Mouse (Mus musculus) midbrain, embryonic 12.5 days (tissue): ENCODE measurements around the gene Abcb10. TPM values are rescaled to one million over a fixed set of nuclear protein-coding genes. Genes with fewer than 3 reads are reported as not detected.
"Not testable (repeated sequence)": the region's sequence is repeated elsewhere in the genome, so short reads cannot be mapped to it uniquely, and the experiment has no call there.

Experiments used
- ATAC-seq: fragments of 200-750 bp; cut with Nextera tagmentation; 2 replicates; pipeline ENCODE4 v1.8.0; 2017; ENCODE audit warnings: low read depth, moderate TSS enrichment, moderate library complexity; ENCODE audit not compliant: low FRiP score
- H3K27ac ChIP-seq: fragments of 300-500 bp; sonication (generic); replicated peaks from 2 replicates; pipeline ENCODE4 v1.5.1; 2016; ENCODE audit warnings: mild to moderate bottlenecking
- H3K27me3 ChIP-seq: fragments of 300-500 bp; sonication (generic); 2 replicates; pipeline ENCODE4 v1.6.1; 2016; ENCODE audit warnings: mild to moderate bottlenecking
- H3K36me3 ChIP-seq: fragments of 300-500 bp; sonication (generic); 2 replicates; pipeline ENCODE4 v1.6.1; 2016
- H3K4me1 ChIP-seq: fragments of 300-500 bp; sonication (generic); 2 replicates; pipeline ENCODE4 v1.6.1; 2016
- H3K4me2 ChIP-seq: fragments of 300-500 bp; sonication (generic); replicated peaks from 2 replicates; pipeline ENCODE4 v1.6.1; 2016; ENCODE audit warnings: mild to moderate bottlenecking, moderate library complexity
- H3K4me3 ChIP-seq: fragments of 300-500 bp; sonication (generic); 2 replicates; pipeline ENCODE4 v1.5.1; 2016; ENCODE audit warnings: mild to moderate bottlenecking
- H3K9ac ChIP-seq: fragments of 300-500 bp; sonication (generic); replicated peaks from 2 replicates; pipeline ENCODE4 v1.6.1; 2016; ENCODE audit warnings: mild to moderate bottlenecking, moderate library complexity
- H3K9me3 ChIP-seq: fragments of 300-500 bp; sonication (generic); 2 replicates; pipeline ENCODE4 v1.6.1; 2016; ENCODE audit warnings: mild to moderate bottlenecking
- WGBS: fragments of 180-500 bp; shearing (Covaris S2); methylation state at CpG from one replicate; pipeline ENCODE4 v1.1.7; 2016; 5-methylcytosine and 5-hydroxymethylcytosine counted together
- polyA plus RNA-seq: library from polyadenylated mRNA; unstranded; fragments of >200 nt; fragmentation: Nextera tagmentation; extraction: Ambion mirVana; gene quantifications from 2 replicates; pipeline ENCODE4 v1.2.1, GENCODE M21; 2016

Gene Abcb10
- polyA plus RNA-seq, 1 experiment from 2014 or later = 18.1 TPM

- H3K4me1 ChIP-seq = peaks cover 12% of the 10 kb centered on the region
- H3K9ac ChIP-seq = no peak overlapping the region
- peaks cover 3% of the 10 kb centered on the region for H3K27me3 ChIP-seq
- H3K27ac ChIP-seq = no peak overlapping the region
- H3K36me3 ChIP-seq = no peaks in the 10 kb centered on the region
- H3K4me2 ChIP-seq = no peak overlapping the region
- WGBS = 78% methylated on average over 14 of the region's 14 CpGs
- no peak overlapping the region for H3K4me3 ChIP-seq
- ATAC-seq = no peak
- H3K9me3 ChIP-seq = no peaks in the 10 kb centered on the region
These were observed 4.6 kb downstream of the Abcb10 start for GRCm38 (mm10) chr8:123978166-123978838.

GRCm38 (mm10) chr8:123977499-123977898 is 5.4 kb downstream of the Abcb10 start:
- H3K4me2 ChIP-seq = no peak overlapping the region
- no peak overlapping the region for H3K27ac ChIP-seq
- H3K9ac ChIP-seq = no peak overlapping the region
- H3K36me3 ChIP-seq = no peaks in the 10 kb centered on the region
- 92% methylated on average over 4 of the region's 4 CpGs for WGBS
- H3K9me3 ChIP-seq = no peaks in the 10 kb centered on the region
- H3K4me1 ChIP-seq = peaks cover 12% of the 10 kb centered on the region
- no peak overlapping the region for H3K4me3 ChIP-seq
- peaks cover 3% of the 10 kb centered on the region for H3K27me3 ChIP-seq
- ATAC-seq = no peak

- H3K27me3 ChIP-seq = no peaks in the 10 kb centered on the region
- no peak overlapping the region for H3K4me2 ChIP-seq
- WGBS = 76% methylated on average over 1 of the region's 1 CpGs
These were observed 9.4 kb downstream of the Abcb10 start for GRCm38 (mm10) chr8:123973495-123973894.

GRCm38 (mm10) chr8:123966896-123967295 is 16.0 kb downstream of the Abcb10 start:
- Histone ChIP-seq H3K27me3 (no peaks in the 10 kb centered on the region), H3K4me2 (no peak overlapping the region), H3K9ac (no peak overlapping the region), H3K36me3 (peaks cover 15% of the 10 kb centered on the region; the same call in 1 of the 2 replicates), H3K9me3 (no peaks in the 10 kb centered on the region), H3K4me1 (no peaks in the 10 kb centered on the region), H3K4me3 (no peak overlapping the region), H3K27ac (no peak overlapping the region)
- ATAC-seq = no peak
- WGBS = 69% methylated on average over 2 of the region's 2 CpGs

More at GRCm38 (mm10) chr8:123973495-123973894, 9.4 kb downstream of the Abcb10 start:
- Histone ChIP-seq H3K4me1 (no peaks in the 10 kb centered on the region), H3K36me3 (0 out of 2 replicates have a peak, but pooled peaks cover 3% of the 10 kb centered on the region), H3K9ac (no peak overlapping the region), H3K27ac (no peak overlapping the region), H3K9me3 (no peaks in the 10 kb centered on the region), H3K4me3 (no peak overlapping the region)
- ATAC-seq = no peak

GRCm38 (mm10) chr8:123961371-123961770 is 21.6 kb downstream of the Abcb10 start:
- Histone ChIP-seq H3K4me2 (no peak overlapping the region), H3K9ac (no peak overlapping the region), H3K4me3 (no peak overlapping the region), H3K9me3 (no peaks in the 10 kb centered on the region), H3K36me3 (peaks cover 38% of the 10 kb centered on the region), H3K27me3 (no peaks in the 10 kb centered on the region), H3K4me1 (no peaks in the 10 kb centered on the region), H3K27ac (no peak overlapping the region)
- 68% methylated on average over 1 of the region's 1 CpGs for WGBS
- no peak for ATAC-seq

- H3K9ac ChIP-seq, H3K9me3 ChIP-seq, H3K4me3 ChIP-seq, ATAC-seq, H3K27ac ChIP-seq, H3K27me3 ChIP-seq, H3K4me1 ChIP-seq, H3K4me2 ChIP-seq: not testable (repeated sequence)
- WGBS = 90% methylated on average over 5 of the region's 5 CpGs
- peaks cover 35% of the 10 kb centered on the region for H3K36me3 ChIP-seq
These were observed 22.4 kb downstream of the Abcb10 start for GRCm38 (mm10) chr8:123960556-123960955.

- no peak overlapping the region for H3K4me2 ChIP-seq
- H3K9me3 ChIP-seq = no peaks in the 10 kb centered on the region
- WGBS = 90% methylated on average over 9 of the region's 9 CpGs
- H3K4me1 ChIP-seq = no peaks in the 10 kb centered on the region
- no peak overlapping the region for H3K4me3 ChIP-seq
- no peak overlapping the region for H3K9ac ChIP-seq
- H3K27me3 ChIP-seq = no peaks in the 10 kb centered on the region
- no peak overlapping the region for H3K27ac ChIP-seq
- H3K36me3 ChIP-seq = peaks cover 37% of the 10 kb centered on the region
- ATAC-seq = no peak
These were observed 22.9 kb downstream of the Abcb10 start for GRCm38 (mm10) chr8:123960056-123960455.

GRCm38 (mm10) chr8:123959473-123959872 is 23.4 kb downstream of the Abcb10 start:
- no peak for ATAC-seq
- Histone ChIP-seq H3K9ac (no peak overlapping the region), H3K4me1 (no peaks in the 10 kb centered on the region), H3K27me3 (no peaks in the 10 kb centered on the region), H3K9me3 (no peaks in the 10 kb centered on the region), H3K36me3 (peaks cover 42% of the 10 kb centered on the region), H3K27ac (no peak overlapping the region), H3K4me3 (no peak overlapping the region), H3K4me2 (no peak overlapping the region)
- WGBS = 89% methylated on average over 6 of the region's 6 CpGs

- Histone ChIP-seq H3K9me3 (no peaks in the 10 kb centered on the region), H3K4me3 (no peak overlapping the region), H3K4me1 (no peaks in the 10 kb centered on the region), H3K9ac (no peak overlapping the region), H3K27ac (no peak overlapping the region), H3K36me3 (peaks cover 53% of the 10 kb centered on the region), H3K4me2 (no peak overlapping the region), H3K27me3 (no peaks in the 10 kb centered on the region)
- no peak for ATAC-seq
- WGBS = 73% methylated on average over 17 of the region's 17 CpGs
These were observed 24.8 kb downstream of the Abcb10 start for GRCm38 (mm10) chr8:123958130-123958529.

- Histone ChIP-seq H3K4me1 (peaks cover 9% of the 10 kb centered on the region), H3K9me3 (no peaks in the 10 kb centered on the region), H3K4me2 (no peak overlapping the region), H3K27me3 (no peaks in the 10 kb centered on the region), H3K9ac (no peak overlapping the region), H3K36me3 (peaks cover 42% of the 10 kb centered on the region), H3K4me3 (no peak overlapping the region), H3K27ac (no peak overlapping the region)
- ATAC-seq = no peak
- 94% methylated on average over 8 of the region's 8 CpGs for WGBS
These were observed 28.7 kb downstream of the Abcb10 start for GRCm38 (mm10) chr8:123954246-123954645.

- peaks cover 9% of the 10 kb centered on the region for H3K4me1 ChIP-seq
- no peak for ATAC-seq
- H3K4me3 ChIP-seq = no peak overlapping the region
- H3K27me3 ChIP-seq = no peaks in the 10 kb centered on the region
- H3K27ac ChIP-seq = no peak overlapping the region
- H3K36me3 ChIP-seq = peaks cover 40% of the 10 kb centered on the region
- WGBS = 88% methylated on average over 8 of the region's 8 CpGs
- H3K4me2 ChIP-seq = no peak overlapping the region
- no peak overlapping the region for H3K9ac ChIP-seq
- H3K9me3 ChIP-seq = no peaks in the 10 kb centered on the region
These were observed 29.2 kb downstream of the Abcb10 start for GRCm38 (mm10) chr8:123953686-123954085.

- WGBS = 34% methylated on average over 10 of the region's 10 CpGs
- H3K9ac ChIP-seq = peak overlapping the region; percentile 87
These were observed 32.7 kb downstream of the Abcb10 start for GRCm38 (mm10) chr8:123950077-123950802.

More at GRCm38 (mm10) chr8:123950077-123950802, 32.7 kb downstream of the Abcb10 start:
- peak overlapping the region; percentile 90 for H3K4me3 ChIP-seq
- peak overlapping the region; percentile 71; the same call in 1 of the 2 replicates for H3K27ac ChIP-seq
- peak overlapping the region; percentile 99 for H3K4me2 ChIP-seq
- no peaks in the 10 kb centered on the region for H3K9me3 ChIP-seq
- H3K36me3 ChIP-seq = peaks cover 35% of the 10 kb centered on the region
- no peaks in the 10 kb centered on the region for H3K27me3 ChIP-seq
- peaks cover 15% of the 10 kb centered on the region for H3K4me1 ChIP-seq
- ATAC-seq = no peak
